Mouse (Mus musculus) embryo, embryonic 10.5 days (tissue): ENCODE measurements around the gene Mblac2.
A peak's percentile ranks its signal among the peaks of the same experiment; 100 is the strongest.

Experiments used
- DNase-seq: peaks from one replicate; pipeline ENCODE4 v3.0.0-alpha.2; 2015; ENCODE audit warnings: low spot score

Mblac2 gene

DNA sequence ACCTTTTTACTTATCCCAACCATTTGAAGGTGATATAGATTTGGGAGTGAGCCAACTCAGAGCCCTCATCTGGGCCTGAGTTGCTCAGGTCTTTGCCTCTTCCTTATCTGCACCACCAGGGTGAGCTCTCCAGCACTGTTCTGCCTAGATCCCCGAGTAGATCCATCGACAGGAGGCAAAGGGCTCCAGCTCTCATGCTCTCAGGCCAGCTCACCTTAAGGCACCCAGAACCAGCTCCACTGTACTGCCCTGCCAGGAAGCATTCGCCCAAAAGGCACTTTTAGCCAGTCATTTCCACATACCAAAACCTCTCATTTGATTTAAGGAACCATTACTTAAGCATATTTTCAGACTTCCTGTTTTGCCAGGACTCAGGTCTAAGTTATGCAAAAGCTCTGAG is 29.8 kb downstream of the Mblac2 start:
- DNase-seq: no peak

DNA sequence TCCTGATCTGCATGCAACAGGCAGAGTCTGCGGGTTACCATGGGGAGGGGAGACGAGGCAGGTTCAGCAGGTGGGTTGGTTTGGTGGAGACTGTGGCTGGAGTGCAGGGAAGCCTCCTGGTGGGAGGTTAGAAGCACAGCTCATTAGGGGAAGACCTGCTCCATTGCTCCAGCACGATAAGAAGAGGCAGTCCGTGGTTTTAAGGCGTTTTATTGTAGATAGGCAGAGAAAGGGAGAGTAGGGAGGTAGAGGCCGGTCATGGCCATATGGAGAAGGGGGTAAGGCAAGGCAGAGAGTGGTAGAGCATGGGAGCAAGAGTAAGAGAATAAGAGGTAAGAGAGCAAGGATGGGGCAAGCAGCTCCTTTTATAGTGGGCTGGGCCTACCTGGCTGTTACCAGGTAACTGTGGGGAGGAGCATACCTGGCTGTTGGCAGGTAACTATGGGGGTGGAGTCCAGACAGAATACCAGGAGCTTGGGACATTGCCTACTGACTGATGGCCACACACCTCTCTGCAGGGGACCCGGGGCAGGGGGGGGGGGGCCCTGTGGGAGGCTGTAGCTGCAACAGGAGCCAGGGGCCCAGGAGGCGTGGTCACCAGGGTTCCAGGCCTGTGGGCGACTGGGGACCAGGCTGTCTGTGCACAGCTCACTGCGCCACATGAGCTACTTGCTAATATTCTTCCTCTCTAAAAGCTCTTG is 32.4 kb downstream of the Mblac2 start:
- DNase-seq: no peak

DNA sequence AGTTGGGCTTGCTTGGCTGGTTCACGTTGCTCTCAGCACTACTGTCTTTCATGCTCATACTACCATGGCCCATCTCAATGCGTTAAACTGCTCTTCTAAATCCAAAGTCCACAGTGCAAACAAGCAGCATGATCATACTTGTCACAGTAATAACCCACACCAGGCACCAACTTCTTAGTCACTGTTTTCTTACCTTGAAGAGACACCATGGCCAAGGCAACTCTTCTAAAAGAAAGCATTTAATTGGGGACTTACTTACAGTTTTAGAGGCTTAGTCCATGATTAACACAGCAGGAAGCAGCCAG is 32.9 kb downstream of the Mblac2 start:
- no peak for DNase-seq

DNA sequence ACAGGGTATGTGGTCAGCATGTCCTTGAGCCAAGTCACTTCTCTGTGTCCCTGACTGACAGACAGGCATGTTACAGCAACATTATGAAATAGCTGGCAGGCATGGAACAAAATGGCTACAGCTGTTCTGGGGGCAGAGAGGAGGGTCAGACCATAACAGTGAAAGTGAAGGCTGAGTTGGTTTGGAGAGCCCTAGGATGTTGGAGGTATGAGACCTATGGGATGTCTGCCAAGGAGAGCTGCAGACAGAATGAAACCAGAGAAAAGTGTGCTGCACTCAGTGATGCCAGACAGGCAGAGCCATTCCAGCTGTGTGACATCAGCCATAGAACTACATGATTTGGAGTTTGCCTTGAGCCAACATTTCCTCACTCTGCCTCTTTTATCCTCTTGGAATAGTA is 43.7 kb downstream of the Mblac2 start:
- no peak for DNase-seq

DNA sequence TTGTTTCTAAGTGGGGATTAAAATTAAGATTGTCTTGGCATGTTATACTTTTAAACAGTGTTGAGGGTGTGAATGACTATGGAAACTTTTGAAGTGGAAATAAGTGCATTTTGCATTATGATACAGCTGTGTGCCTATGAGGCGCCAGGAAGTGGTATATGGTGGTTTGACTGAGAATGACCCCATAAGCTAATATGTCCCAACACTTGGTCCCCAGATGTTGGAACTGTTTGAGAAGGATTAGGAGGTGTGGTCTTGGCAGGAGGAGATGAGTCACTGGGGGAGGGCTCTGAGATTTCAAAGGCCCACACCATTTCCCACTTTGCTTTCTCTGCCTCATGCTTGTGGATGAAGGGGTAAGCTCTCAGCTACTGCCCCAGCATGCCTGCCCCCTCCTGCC is 44.2 kb downstream of the Mblac2 start:
- DNase-seq: no peak

DNA sequence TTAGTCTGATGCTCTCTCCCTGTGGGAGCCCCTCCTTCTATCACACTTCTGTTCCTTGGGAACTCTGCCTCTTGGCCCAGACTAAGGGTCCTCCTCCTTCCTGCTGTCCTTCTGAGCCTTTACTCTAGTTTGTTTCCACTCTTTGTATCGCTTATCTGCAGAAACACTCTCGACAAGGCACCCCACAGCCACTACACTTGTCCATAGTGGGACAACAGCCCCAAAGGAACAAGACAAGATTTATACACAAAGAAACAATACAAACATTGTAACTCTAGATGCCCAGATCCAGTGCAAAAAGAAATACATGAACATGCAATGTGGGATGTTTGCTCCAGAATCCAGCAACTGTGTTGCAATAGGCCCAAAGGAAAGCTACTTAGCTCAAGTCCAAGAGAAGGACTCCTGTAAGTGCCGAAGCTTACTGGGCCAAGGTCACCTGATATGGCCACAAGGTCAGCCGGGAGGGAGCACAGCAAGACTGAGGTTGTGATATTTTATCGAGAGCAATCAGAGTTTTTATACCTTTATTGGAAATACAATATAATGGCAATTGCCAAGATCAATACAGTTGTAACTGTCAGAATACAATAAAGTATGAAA is 46.0 kb downstream of the Mblac2 start:
- DNase-seq: no peak

DNA sequence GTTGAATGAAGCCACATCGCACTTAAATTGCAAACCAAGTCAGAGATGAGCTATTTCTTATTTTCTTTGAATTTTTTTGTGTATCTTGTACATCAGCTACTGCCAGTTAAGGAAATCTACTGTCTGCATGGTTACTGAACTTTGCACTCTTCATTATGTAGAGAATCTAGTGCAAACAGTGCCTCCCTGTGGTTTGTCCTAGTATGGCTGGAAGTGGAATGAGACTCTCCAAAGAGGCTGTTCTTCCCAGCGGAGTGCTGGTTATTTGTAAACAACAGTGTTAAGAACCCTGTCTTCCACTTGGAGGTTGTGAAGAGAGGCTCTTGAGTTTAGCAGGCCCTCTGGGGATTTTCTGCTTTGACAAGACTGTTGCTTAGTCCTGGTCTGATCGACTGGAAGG is 49.2 kb downstream of the Mblac2 start:
- DNase-seq: peak; percentile 84

DNA sequence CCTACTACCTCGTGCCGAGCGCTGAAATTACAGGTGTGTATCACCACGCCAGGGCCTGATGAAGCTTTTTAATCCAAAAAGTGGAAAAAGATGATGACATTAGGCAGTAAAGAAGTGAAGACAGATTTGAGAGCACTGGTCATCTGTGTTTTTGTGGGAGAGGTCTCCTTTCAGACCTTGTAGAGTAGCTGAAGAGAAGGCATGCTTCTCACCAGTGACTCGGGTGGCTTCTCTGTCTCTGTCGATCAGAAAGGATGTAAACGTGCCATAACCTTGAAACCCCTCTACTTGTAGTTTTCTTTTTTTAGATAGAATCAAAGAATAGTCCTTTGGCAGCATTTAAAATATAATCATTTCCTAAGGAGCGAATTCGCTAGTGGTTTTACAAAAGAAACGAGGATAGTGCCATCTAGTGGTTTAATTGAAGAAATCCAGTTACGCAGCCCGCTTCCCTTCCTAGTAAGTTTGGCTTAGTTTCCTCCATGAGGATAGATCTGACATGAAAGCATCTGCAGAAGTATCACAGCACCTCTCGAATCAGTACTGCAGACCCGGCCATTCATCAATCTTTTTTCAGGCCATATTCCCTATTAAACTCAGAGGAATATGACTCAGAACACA is 50.5 kb downstream of the Mblac2 start:
- DNase-seq: peak; percentile 86

DNA sequence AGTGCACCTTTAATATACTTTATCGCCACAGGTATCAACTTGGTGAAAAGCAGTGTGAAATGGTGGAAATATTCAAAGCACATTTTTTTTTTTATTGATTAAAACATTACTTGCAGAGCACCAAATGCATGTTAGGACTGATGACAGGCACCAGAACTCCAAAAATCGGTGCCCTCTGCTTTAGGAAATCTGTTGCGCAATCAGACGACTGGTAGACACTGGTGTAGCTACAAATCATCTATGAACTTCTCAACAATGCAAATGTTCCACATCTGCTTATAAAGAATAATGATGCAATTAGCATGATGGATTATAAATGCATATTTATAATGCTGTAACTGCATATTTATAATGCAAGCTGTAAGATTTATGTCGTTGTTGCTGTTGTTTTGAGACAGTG is 53.0 kb downstream of the Mblac2 start:
- DNase-seq: no peak

DNA sequence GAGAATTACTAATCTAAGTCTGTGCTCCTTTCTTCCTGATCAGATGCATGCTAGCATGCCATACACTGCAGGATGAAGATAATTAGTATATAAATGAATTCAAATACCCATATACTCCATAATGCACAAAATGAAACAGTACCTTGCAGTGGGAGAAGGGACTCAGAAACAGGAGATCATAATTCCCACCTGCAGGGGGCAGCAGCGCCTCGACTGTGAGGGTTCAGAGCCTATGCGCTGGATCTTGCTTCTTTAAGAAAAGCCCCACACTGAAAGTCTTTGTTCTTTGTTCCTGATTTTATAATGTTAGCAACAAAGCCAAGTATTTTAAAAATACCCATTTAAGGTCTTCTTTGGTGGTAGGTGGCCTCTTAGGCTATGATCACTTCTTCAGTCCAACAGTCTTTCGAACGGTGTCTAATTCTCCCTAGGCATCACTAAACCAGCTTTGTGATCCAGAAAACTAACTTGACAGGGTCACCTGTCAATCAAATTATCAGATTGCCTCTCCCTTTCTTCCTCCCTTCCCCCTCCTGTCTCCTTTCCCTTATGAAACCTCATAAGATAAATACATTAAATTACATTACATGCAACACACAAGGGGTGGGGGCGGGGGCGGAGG is 56.0 kb downstream of the Mblac2 start:
- DNase-seq: peak; percentile 66

DNA sequence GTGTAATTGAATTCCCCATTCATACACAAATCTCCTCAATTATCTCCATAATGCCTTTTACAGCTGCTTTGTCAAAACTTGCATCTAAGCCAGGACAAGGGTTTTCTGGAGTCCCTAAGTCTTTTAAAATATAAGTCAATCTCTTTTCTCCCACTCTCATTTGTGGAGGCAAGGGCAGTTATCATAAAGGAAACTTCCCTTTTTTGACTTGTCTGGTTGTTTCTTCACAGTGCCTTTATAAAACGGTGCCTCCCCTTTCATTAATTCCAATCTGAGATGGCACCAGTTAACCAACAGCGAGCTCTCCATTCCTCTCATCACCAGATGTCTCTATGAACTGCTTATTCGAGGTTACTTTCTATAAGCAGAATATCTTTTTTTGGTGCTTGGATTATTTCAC is 65.1 kb downstream of the Mblac2 start:
- DNase-seq: no peak

DNA sequence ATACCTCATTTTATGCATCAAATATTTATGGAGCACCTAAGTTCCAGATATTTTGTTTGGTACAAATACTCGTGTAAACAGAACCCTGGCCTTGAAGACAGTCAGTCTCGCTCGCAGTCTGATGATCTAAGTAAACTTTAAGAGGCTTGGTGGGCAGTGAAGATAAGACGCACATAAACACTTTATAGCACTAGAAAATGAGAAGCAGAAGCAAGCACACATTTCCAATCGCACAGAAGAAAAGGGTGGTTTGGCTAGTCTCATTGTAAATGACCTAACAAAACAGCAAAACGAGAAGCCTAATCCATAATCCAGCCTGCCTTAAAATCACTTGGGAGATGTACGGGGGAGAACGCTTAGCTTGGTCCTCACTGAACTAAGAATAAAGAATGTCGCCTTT is 71.3 kb downstream of the Mblac2 start:
- no peak for DNase-seq

DNA sequence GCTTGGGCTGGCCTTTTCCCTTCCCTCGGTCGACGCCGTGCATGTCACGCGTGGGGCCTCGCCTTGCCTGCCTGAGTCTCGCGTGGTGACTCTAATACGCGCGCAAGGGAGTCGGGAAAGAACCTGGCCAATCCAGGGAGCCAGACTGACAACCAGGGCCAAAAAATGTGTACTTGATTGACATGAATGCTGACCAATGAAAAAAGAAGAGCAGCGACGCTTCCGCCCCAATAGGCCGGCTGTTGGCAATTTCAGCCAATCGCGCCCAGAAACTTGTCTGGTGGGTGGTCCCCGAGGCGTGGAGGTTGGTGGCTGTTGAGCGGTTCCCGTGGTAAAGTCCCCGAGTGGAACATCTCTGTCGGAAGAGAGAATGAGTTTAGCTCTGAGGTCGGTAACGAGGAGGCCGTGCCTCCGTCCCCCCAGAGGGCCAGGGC is 71.8 kb downstream of the Mblac2 start, which contains the start of gene Cetn3:
Gene Cetn3 (plus strand): TSS at position 107 of the 434 bp plus-strand sequence.
- peak; percentile 98 for DNase-seq

DNA sequence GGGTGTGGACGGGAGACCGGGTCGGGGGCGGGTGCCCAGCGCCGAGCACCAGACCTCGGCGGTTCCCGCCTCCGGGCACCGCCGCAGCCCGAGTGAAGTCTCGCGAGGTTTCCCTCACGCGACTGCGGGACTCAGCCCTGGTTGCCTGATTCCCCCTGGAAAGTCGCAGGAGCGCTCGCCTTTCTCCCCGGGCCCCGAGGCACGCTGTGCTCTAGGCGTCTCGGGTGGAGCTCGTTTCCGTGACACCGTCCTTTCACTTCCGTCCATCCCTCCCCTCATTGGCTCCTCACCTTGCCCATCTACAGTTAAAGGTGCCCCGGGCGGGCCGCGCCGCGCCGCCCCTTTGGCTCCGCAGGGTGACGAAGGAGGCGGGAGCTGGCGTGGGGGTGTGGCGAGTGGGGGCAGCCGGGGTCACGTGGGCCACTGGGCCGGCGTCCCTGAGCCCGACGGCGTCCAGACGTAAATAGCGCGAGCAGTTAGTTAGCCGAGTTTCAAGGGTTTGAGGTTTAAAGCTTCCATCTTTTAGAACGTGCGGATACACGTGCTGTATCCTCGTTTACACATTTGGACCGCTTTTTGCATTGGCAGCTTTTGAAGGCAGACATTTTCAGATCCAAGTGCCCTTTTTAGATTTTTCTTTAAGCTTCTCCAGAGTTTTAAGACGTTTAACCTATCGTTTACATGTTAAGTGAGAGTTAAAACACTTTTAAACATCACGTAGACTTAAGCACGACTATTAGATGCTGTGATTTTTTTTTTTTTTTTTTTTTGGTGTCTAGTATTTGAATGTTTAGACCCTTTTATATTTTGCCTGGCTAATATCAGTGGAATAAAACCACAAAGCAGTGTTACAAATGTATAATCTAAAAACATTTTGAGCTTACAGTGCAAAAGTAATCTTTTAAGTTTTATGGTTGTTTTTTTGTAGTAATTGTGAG is 72.5 kb downstream of the Mblac2 start:
- DNase-seq: peak; percentile 97

DNA sequence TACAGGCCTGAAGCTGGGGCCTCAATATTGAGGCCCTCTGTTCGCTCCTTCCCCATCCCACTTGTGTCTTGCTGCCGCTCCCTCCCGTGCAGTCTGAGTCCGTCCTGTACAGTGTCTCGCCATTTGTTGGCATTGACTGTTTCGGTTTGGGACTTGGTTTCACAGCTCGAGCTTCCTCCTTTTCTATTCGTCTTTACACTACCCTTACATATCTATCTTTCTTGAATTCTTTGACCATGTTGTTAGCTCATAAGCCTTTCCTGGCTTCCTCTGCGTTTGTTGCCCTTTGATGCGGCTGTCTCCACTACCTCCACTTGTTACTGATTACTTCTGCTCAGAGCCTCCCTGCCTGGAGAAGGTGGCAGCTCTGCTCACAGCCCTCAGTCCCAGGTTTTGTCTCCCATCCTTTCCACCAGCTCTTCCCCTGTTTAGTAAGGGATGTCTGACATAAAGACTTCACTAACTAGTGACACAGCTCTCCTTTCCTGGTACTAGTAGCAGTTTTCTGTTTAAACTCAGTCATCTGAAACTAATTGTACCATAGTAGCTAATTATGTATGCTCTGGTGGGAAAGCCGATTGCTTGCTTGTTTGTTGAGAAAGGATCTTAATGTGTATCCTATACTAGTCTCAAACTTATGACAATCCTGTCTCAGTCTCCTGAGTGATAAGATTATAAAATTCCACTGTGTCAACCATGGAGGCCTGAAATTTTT is 74.8 kb downstream of the Mblac2 start:
- no peak for DNase-seq

DNA sequence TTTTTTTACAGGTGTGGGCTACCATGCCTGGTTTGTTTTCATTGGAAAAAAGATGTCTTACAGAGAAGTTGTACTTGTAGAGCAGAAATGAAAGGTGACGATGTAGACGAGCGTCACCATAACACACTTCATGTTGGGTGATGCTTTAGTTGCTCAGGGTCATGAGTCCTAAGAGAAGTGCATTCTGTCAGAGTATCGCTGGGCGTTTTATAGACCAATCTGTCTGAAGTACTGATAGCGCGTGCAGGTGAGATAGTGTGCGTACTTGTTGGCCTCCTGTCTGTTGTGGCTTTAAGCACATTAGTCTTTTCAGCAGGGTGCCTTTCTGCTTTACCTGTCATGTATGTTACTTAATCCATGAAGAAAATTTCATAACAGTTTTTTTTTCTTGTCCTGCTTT is 79.0 kb downstream of the Mblac2 start:
- DNase-seq: no peak

DNA sequence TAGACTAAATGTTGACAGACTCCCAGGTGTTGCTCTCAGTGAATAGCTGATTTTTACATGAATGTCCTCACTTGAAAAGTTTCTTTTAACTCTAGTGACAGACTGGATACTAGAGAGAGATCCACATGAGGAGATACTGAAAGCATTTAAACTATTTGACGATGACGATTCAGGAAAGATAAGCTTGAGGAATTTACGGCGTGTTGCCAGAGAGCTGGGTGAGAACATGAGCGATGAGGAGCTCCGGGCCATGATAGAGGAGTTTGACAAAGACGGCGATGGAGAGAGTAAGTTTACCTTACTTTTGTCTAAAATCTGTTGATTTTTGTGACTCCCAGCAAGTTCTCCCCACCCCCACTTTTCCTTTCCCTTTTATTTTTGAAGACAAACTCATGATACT is 80.7 kb downstream of the Mblac2 start:
- DNase-seq: no peak

DNA sequence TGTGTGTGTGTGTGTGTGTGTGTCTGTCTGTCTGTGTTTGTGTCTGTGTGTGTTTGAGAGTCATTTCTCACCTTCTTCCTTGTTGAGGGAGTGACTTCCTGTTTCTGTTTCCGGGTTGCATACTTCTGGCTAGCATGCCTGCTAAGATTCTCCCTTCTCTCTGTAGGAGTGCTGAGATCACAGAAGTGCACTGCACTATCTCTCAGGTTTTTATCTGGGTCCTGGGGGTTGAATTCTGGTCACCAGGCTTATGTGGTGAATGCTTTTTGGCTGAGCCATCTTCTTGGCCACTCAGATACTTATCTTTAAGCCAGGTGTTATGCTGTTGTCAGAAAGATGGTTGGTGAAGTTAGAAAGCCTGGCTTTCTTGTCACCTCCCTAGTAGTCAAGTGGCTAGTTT is 82.7 kb downstream of the Mblac2 start:
- DNase-seq: no peak

DNA sequence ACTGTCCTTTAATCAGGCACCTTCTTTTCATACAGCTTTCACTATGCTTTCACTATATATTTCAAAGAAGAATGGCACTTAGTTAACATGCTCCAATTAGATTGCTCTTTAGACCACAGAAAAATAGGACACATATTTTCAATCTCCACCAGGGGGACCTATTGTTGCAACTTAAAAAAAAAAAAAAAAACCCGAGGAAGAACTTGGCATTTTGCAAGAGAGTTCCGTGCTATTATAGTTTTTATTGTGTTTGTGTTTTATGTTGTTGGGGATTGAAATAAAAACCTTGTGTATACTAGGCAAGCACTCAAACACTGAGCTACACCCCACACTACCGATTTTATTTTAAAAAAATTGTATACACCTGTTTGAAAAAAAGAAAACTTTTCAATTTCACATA is 90.0 kb downstream of the Mblac2 start:
- peak; percentile 19 for DNase-seq
